Mouse (Mus musculus) heart, adult 18-20 months (tissue): ENCODE measurements at regions not wholly inside any gene's neighbourhood (a gene's known extent, or its start where the extent isn't known, plus 50 kb on each side); places are given as distances from the start of the nearest gene placed in this dataset.
A peak's percentile ranks its signal among the peaks of the same experiment; 100 is the strongest.
"Not testable (repeated sequence)": the region's sequence is repeated elsewhere in the genome, so short reads cannot be mapped to it uniquely, and the experiment has no call there.

Source experiments
- DNase-seq, 2 experiments: peaks; one replicate each; pipeline ENCODE4 v3.0.0; 2021 to 2022; ENCODE audit warnings: mixed read lengths in 1 of 2

DNA sequence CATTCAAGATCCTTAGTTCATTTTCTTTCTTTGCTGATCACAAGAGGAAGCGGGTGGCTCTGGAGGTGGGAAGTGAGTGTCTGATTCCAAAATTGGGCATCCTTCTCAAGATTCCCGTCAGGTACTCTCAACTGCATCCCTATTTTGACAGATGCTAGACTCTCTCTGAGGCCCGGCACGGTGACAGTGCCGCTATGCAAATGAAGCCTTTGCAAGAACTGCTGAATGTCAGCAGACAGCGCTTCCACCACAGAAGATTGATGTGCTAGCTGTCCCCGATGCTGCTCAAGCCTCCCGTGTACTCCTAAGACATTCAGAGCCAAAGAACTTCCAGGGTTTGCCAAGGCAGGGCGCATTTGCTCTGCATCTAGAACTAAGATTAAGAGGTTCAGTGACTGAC lies 50.9 kb upstream of the Cpne4 start:
- DNase-seq: no peak

DNA sequence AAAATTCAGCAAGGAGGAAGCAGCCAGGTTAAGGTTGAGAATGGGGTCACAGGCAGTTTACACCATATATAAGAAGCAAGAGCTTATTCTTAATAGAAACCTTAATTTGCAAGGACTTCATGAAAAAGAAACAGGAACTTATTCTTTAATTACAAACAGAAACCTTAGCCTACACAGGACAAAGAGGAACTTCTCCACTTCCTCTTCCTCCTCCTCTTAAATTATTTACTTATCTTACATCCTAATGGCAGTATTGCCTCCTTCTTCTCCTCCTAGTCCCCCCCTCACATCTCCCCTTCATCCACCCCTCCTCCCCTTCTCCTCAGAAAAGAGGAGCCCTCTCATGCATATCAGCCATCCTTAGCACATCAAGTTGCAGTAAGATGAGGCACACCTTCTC lies 56.4 kb upstream of the Cpne4 start:
- DNase-seq: no peak

DNA sequence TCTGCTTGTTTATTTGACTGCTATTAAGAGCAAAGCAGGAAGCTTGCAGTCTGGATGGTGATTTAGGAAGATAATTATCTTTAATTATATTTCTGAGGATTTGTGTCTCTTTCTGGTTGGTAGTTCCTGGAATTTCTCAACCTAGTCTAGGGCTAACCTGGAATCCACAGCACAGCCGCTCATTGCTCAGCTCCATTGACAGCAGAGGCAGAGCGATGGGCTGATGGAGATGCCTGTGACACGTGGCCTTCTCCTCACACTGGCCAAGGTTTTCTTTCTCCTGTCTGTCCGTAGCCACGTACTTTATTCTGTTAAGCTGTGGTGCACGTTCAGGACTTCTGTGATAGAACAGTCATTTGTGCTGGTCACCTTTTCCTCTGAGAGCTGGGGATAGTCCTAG lies 57.7 kb upstream of the Cpne4 start:
- no peak for DNase-seq

DNA sequence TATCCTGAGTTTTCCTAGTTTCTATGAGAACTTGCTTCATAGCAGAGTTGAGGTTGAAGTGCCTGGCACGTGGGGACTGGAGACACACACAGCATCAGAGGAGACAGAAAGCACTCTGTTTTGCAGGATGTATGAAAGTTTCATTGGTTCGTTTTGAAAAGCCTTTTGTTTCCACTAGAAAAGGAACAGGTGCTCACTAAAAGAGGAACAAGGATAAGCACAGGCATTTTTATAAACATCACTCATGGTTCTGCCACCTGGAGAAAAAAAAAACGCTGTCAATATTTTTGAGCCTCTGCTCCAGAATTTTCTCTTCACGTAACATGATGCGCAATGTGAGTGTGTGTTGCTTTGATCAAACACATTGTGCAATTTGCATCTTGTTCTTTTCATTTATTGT lies 64.6 kb upstream of the Cpne4 start:
- no peak for DNase-seq

DNA sequence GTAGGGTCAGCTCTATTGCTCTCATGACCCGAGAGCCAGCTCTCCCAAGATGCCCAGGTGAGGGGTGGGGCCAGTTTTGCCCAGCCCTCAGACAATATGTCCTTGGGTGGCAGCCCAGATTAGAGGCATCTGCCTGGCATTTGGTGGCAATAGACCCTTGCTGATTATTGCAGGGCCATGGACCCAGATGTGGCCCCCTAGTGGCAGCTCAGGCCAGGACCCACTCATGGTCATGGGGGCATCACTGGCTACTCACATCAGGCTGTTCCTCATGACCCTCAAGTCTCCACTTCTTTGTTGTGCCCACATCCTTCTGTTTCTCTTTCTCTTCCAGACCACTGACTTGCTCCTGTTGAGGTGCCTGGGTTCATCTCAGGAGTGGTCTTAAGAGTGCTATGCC lies 66.4 kb upstream of the Cpne4 start:
- DNase-seq: no peak

DNA sequence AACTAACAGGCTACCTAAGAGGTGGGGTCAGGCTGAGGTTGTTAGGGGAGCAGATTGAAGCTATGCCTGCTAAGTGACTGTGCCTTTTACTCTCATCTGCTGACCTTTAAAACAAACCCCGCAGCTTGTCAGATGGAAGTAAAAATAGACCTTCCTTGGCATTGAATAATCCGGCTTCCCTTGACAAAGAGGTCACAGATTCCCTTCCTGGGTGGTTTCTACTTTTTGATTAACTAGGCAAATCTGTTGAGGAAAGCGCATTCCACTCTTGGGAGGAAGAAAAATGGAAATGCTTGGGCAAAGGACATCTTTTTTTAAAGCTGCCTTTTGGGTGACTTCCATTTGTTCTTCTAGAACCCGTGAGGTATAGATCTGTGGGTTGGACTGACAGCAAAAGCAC lies 72.3 kb upstream of the Cpne4 start:
- no peak for DNase-seq

DNA sequence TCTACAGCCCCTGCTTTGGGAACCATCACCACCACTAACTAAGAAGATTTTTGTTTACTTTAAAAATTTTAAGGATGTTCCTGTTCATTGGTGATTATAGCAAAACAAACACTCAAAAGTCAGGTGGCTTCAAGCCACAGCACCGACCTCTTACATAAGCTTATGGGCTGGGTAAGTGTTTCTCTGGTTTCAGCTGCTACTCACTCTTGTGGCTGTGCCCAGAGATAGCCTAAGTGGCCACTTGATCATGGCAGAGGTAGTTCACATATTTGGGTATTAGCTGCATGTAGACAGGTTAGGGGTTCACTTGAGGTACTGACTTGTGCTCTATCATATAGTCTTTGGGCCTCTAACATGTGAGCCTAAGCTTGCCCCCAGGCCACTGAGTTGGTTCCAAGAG lies 79.8 kb upstream of the Cpne4 start:
- peak in 1 of 2 experiments; percentile 5 for DNase-seq

DNA sequence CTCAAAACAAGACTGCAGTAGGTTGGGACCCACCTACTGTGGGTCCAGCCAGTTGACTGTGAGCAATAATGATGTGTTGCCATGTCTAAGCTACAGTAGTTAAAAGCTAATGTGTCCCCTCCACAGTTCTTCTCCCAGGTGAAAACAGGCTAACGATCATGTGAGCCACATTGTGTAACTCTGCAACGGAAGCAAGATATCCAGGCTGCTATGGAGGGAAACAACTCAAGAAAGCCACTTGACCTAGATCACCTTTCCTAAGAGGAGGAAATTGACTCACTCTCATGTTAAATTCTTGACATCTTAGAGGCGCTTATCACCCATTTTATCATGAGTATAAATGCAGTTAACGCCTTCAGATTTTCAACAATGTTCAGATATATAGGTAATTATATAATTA lies 83.4 kb upstream of the Cpne4 start:
- no peak for DNase-seq

DNA sequence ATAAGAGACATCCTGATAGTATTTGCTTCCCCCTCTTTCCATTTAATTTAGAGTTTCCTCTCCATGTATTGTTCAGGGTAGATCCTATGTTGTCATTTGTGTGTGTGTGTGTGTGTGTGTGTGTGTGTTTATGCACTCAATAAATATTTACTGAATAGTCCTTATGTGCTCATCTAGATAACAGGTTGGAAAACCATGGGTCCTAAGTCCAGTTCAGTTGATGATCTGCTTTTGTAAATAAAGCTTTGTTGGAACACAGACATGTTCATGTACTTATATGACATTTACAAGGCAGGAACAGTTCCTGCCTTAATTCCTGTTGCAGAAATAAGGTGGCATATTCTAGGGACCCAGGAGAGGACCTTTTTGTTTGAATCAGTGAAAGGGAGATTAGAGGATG lies 87.0 kb upstream of the Cpne4 start:
- no peak for DNase-seq

DNA sequence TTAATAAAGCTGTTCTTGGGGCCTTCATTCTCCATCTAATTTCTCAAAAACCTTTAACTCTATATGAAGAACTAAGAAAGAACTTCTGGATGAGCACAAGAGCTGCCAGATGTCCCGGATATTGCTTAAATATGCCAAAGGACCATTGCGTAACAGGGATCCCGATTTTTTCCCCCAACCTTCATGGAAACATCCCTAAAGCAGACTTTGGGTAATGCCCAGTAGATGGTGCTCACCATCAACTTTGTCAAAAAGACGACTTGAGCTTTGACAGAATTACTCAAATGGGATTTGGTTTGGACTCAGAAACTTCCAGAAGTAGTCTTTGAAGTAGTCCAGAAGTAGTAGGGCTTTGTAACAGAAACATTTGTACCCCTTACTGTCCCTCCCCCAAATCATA lies 89.5 kb upstream of the Cpne4 start:
- peak; percentile 1 to 4 for DNase-seq

DNA sequence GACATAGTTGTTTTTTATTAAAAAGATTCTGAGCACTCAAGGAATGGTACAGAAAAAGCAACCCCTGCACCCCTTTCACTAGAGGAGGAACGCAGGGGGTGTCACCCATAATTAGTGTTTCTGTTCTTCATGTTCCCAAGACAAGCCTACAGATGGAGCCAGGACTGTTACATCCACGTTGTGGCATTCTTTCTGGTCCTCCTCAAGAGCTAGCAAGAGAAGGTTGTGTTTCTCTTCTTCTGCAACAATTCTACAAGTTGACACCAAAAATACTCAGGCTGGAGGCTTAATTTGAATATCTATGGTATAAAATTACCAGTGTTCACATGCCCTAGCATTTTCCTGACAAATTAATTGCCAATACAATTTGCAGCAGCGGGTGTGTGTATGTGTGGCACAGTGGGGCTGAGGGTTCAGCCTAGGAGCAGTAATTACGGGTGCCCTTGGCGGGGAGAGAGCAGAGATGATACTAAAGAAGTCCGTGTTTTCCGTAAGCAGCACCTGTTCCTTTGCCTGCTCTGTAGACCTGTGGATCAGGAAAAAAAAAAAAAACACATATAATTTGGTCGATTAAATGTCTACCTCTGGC lies 98.4 kb upstream of the Cpne4 start:
- no peak for DNase-seq

DNA sequence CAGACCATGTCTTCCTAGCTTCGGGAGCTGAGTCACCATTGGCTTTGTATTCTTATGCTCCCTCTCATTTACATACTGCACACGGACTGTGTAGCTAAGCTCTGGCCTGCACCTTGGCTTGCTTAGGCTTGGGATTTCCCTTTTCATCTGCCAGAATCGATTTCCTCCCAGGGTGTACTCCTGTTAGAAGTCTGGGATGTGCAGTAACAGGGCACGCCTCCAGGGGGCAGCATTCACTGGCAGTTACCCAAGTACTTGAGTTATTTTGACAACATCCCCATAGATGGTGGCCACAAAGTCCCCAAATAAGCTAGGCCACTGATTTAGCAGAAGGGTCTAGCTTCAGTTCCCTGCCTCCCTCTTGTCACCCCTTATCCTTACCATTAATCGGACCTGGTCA lies 102.2 kb upstream of the Cpne4 start:
- DNase-seq: peak; percentile 6 to 30

DNA sequence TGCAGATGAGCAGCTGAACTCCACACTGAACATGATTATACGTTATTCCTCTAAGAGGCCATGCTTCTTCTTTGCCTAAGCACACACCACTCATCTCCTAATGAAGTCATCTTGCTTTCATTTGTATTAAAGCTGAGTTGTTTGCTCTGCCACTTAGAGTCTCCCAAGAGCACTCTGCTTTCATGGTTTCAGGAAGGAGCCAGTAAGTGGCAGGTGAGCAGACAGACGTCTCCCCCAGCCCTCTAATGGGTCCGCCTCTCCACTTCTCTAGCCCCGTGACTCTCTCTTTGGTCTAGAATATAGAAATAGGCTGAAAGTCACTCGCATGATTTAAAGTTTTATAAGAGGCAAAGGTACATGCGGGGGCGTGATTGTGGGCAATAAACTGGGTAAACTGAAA lies 103.8 kb upstream of the Cpne4 start:
- no peak for DNase-seq

DNA sequence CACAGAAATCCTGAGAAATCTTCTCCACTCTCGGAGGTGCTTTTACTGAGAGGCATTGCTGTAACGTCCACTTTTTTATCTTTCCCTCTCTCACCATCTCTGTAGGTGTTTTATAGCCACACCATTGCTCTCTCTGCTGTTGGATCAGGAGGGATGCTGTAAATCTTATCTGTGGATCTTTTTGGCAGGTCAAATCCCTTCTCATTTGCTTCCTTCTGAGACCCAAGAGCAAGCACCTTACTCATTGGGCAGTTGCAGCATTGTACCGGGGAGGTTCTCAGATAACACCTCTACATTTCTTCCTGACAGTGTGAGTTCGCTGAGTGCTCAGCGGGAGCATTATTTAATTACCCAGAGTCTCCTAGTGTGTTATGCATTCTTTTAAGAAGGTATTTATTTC lies 75.5 kb upstream of the Acpp start:
- no peak for DNase-seq

DNA sequence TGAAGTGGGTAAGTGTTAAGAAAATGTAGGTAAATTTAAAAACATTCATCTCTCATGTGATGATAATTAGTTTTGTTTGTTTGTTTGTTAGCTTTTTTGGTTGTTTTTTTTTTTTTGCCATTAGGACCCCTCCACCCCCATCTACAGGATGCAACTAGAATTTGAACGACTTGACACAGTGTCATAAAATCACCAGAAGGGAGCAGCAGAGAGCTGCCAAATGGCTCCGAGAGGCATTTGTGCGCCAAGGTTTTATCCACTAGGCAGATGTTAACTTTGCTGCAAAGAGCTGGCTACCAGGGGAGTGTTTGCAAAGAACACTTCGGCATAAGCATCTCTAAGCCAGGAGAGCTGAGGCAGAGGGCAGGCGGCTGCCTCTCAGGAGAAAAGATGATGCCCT lies 72.7 kb upstream of the Acpp start:
- DNase-seq: peak; percentile 2 to 24

DNA sequence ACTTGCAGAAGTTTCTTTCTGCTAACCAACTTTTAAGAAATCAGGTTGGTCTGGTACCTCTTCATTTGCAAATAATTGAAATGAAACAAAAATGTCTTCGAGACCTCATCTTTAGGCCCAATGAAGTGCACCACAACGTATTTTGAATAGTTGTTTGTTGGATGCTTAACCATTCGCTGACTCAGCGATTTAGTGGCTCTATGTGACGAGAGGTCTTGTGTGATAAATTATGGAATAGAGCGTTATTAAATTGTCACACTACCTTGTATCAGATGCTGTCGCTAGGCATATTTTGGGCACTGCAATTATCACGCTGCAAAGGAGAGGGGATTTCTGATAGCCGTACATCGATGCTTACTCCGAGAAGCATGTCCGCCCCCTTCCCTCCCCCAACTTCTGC lies 71.8 kb upstream of the Acpp start:
- DNase-seq: no peak

DNA sequence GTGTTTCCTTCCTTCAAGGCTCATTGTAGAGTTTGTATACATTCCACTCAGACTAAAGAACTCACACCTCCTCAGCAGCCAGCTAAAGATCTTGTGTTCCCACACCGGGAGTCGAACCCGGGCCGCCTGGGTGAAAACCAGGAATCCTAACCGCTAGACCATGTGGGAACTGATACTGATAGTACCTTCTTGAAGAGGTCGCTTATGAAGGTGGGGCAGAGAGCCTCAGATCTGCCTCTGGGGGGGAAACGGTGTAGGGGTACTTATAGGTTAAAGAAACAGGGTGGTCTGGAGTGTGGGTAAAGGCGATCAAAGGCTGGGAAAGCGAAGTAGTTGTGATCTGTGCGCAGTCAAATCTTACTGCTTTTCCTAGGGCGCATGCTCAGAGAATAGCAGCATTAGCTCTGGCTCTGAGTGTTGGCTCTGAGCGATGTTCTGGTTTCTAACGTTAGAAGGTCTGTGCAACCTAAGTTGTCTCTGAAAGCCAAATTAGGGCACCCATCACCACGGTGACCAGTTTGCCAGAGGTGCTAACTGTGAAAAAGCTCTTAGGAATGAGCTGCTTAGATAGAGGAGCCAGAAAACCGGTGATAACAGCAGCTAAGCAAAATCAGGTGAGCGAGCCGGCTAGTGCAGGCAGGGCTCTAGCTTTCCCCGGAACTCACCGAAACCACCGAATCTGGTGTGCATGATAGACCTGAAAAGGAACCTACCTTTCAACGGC lies 71.2 kb upstream of the Acpp start:
- peak; percentile 2 to 3 for DNase-seq

DNA sequence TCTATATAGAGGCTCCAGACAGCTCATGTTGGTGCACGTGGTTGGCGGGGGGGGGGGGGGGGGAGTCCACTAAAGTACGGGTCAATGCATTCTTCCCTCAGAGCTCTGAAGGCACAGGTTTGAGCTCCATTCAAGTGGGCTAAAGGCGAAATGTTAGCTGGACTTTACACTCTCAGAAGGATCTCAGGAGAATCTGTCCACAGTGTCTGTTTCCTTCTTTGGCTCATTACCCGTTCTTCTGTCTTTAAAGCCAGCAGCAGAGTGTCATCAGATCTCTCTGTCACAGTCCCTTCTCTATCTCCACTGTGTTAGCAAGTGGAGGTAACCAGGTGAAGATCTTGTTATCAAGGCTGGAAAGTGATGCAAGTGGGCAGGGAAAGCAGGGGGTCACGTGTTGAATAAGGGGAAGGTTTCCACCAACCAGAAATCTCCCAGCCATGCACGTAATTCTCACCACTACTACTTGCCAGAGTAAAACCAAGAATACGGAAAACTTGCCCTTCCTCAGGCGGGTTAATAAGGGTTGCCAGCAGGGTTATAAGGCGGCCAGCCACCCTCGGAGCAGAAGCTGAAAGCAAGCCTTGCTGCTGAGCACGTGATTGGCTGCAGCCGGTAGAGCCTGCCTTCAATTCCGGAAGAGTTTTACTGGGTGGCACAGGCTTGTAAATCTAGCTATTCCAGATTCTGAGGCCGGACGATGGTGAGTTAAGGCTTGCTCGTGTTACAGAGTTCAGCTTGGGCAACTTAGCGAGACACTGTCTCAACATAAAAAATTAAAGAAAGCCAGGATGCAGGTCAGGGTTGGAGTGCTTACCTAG lies 70.2 kb upstream of the Acpp start:
- DNase-seq: peak; percentile 5 to 14

DNA sequence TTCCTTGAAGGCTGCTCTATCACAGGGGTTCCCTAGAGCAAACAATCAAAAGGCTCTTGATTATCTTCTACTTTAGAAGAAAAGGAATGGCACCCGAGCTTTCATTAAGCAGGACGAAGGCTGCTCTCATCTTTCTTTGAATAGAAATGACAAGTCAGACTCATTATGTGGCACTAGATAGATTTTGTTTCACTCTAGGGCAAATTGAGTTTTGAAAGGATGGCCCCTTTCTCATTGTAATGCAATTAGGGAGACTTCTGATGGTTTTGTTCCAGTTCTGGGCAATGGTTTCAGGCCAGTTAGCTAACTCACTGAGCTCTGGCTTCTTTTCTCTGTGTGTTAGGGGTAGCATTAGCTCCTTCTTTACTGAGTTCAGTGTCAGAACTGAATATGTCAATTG lies 69.5 kb upstream of the Acpp start:
- no peak for DNase-seq

DNA sequence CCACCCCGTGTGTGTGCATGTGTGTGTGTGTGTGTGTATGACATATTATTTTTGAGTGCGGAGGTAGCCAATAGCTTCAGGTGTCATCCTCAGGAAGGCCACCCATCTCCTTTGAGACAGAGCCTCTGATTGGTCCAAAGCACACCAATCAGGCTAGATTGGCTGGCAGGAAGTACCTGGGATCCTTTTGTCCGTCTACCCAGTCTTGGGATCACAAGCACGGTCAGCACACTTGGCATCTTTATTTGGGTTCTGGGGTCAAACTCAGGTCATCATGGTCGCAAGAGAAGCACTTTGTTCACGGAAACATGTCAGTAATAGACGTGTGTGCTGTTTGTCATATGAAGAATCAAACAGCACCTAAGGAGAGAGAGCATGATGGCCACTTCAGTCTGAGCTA lies 68.9 kb upstream of the Acpp start:
- DNase-seq: no peak

DNA sequence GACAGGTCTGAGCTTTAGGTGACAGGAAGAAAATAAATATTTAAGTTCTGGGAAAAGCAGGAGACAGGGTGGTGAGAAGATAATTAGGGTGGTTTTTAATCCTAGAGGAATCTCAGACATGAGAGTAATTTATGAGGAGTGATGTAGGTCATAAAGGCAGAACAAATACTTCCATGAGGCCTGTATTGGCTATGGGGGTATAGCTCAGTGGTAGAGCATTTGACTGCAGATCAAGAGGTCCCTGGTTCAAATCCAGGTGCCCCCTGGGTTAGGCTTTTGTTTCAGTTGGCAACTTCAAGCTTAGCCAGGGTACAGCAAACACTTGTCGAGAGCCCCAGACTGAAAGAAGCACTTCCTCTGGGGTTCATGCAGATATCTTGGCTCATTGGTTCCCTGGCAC lies 66.3 kb upstream of the Acpp start:
- no peak for DNase-seq

DNA sequence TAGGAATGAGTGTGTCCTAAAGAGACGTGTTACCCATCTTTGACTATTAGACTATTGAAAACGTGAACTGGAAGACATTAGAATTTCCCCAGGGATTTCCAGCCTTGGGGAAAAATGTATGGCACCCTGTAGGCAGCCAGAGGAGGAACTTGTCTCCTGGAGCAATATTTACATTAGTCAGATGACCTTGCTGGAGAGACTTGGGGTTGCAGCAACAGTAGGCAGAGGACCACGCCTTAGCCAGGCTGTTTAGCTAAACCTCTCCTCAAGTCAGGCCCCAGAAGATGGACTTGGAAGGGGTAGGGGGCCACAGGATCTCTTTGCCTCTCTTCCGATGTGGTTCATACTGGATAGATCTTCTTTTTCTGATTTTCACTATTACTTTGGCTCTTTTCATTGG lies 64.1 kb upstream of the Acpp start:
- DNase-seq: no peak

DNA sequence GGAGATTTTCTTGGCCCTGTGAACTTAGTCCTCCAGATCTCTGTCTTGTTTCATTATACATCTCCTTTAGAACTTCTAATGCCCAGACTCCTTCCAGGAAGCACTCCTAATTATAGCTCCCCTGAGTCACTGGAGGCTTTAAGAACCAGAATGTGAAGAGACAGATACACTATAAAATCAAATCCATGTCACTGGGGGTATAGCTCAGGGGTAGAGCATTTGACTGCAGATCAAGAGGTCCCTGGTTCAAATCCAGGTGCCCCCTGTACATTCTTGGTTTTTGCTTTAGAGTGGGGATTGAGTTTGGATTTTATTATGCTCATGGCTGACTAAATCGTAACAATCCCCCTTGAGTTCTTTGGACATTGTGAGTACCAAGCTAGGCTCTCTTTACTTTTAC lies 62.4 kb upstream of the Acpp start:
- DNase-seq: no peak

DNA sequence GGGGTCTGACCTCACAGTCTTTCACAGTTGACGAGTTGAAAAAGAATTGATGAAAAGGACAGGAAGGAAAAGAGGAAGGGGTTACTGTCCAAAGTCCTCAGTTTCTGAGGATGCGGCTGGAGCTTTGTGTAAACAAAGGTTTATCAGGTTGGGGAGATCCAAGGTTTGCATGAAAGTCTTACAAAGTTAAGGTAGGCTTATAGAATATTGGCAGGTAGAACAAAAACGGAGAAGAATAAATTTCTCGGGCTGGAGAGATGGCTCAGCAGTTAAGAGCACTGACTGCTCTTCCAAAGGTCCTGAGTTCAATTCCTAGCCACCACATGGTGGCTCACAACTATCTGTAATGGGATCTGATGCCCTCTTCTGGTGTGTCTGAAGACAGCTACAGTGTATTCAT lies 60.9 kb upstream of the Acpp start:
- not testable (repeated sequence) for DNase-seq
